Mouse (Mus musculus): ENCODE measurements around the gene Wipf2. TPM values are rescaled to one million over a fixed set of nuclear protein-coding genes. Genes with fewer than 3 reads are reported as not detected.

The Wipf2 gene
- total and polyA plus RNA-seq, 3 experiments, result 2.1 to 7.7 (median 4.7) TPM

DNA sequence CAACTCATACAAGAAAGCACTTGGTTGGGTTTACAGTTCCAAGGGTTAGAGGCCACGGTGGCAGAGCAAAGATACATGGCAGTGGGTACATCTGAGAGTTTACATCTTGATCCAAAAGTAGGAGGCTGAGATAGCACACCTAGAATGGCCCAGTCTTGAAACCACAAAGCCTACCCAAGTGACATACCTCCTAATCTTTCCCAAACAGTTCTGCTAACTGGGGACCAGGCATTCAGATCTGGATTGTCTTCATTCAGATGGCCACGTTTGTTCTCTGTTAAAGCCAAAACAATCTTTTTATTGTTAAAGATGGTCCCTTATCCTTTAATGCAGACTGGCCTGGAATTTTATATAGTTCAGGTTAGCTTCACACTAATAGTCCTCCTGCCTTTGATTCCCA lies 35.6 kb upstream of the Wipf2 start:
- Histone ChIP-seq H3K9me3 (replicated peaks; ENCODE audit: low read length) (no peaks in the 10 kb centered on the region), H3K9ac (ENCODE audit: insufficient read depth, low read depth) (no peak overlapping the region), H3K4me3 (replicated peaks in 1 of 3; ENCODE audit: low read depth in 2 of 3, low read length in 2 of 3, poor library complexity in 1 of 3) (no peak overlapping the region), H3K79me2 (replicated peaks; ENCODE audit: control insufficient read depth, extremely low read depth, insufficient read depth, poor library complexity, severe bottlenecking) (peaks cover 31% of the 10 kb centered on the region), H3K27me3 (replicated peaks) (no peaks in the 10 kb centered on the region), H3K4me2 (ENCODE audit: insufficient read depth, low read depth, poor library complexity, severe bottlenecking) (no peak overlapping the region), H3K27ac (ENCODE audit: insufficient read depth, low read depth) (no peak overlapping the region), H3K36me3 (replicated peaks in 1 of 2; ENCODE audit: control insufficient read depth in 1 of 2, insufficient read depth in 1 of 2, low read length in 1 of 2) (peaks cover 77 to 93% of the 10 kb centered on the region in 2 experiments), H3K4me1 (ENCODE audit: control insufficient read depth in 1 of 2, insufficient read depth in 2 of 2) (no peaks in the 10 kb centered on the region; a peak in 1 of 4 replicates)
- no peak for TF ChIP-seq GABPA (IDR thresholded peaks at IDR 0.05; ENCODE audit: insufficient replicate concordance, low read depth, low read length)
- TF ChIP-seq CHD1 (IDR thresholded peaks at IDR 0.05; ENCODE audit: low read depth, low read length), result no peak
- TF ChIP-seq JUN (IDR thresholded peaks at IDR 0.05; ENCODE audit: insufficient read depth, low read depth, low read length), result no peak
- DNase-seq (ENCODE audit: extremely low read depth), result no peak
- in situ Hi-C loops (cut with MboI; ENCODE audit: low pct_ligation_motif_present, low pct_unique_long_range_greater_than_20kb, low sequenced_read_pairs) (loop anchor here (5.0 kb wide), 1 partner anchor 36 kb away; no protein-coding TSS in a partner anchor), dilution Hi-C loops (cut with MboI; ENCODE audit: extremely low pct_ligation_motif_present, extremely low pct_unique_long_range_greater_than_20kb, low sequenced_read_pairs) (no loop called here)

DNA sequence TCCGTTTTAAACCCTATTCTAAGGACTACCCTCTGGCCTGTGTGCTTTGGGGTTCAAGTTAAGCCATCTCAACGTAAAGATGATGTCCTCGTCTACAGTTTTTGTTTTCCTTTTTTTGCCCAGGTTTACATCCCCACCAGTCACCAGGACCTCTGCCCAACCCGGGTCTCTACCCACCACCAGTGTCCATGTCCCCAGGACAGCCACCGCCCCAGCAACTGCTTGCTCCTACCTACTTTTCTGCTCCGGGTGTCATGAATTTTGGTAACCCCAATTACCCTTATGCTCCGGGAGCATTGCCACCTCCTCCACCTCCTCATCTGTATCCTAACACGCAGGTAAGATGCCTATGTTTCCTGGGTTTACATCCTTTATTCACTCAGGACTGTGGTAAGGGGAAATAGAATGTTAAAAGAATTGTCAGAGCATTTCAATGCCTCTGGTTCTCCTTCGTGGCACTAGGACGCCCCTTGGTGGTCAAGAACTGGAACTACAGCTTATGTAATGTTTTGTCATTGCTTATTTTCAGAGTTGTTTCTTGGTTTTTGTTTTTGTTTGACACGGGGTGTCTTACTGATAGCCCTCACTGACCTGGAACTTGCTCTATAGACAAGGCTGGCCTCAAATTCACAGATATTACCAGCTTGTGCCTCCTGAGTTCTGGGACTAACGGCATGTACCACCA lies 34.2 kb upstream of the Wipf2 start:
- H3K4me1 ChIP-seq (ENCODE audit: control insufficient read depth in 1 of 2, insufficient read depth in 2 of 2), result no peaks in the 10 kb centered on the region
- no peaks in the 10 kb centered on the region for H3K9me3 ChIP-seq (replicated peaks; ENCODE audit: low read length)
- no peak overlapping the region for H3K4me2 ChIP-seq (ENCODE audit: insufficient read depth, low read depth, poor library complexity, severe bottlenecking)
- no peak overlapping the region for H3K4me3 ChIP-seq (replicated peaks in 1 of 3; ENCODE audit: low read depth in 2 of 3, low read length in 2 of 3, poor library complexity in 1 of 3)
- H3K27ac ChIP-seq (ENCODE audit: insufficient read depth, low read depth), result no peak overlapping the region
- H3K27me3 ChIP-seq (replicated peaks), result no peaks in the 10 kb centered on the region
- peak; percentile 59 for DNase-seq (ENCODE audit: extremely low read depth)
- no peak overlapping the region for H3K9ac ChIP-seq (ENCODE audit: insufficient read depth, low read depth)
- dilution Hi-C loops (cut with MboI; ENCODE audit: extremely low pct_ligation_motif_present, extremely low pct_unique_long_range_greater_than_20kb, low sequenced_read_pairs), result no loop called here
- peaks cover 19% of the 10 kb centered on the region for H3K79me2 ChIP-seq (replicated peaks; ENCODE audit: control insufficient read depth, extremely low read depth, insufficient read depth, poor library complexity, severe bottlenecking)
- TF ChIP-seq SMC3 (IDR thresholded peaks at IDR 0.05; ENCODE audit: low read depth, low read length) (peak; percentile 82), ZC3H11A (IDR thresholded peaks at IDR 0.05; ENCODE audit: low read depth, low read length) (0 out of 2 replicates have a peak, but pooled peaks have one; percentile 22), MXI1 (IDR thresholded peaks at IDR 0.05; ENCODE audit: low read depth, low read length) (0 out of 2 replicates have a peak, but pooled peaks have one; percentile 25), CHD1 (IDR thresholded peaks at IDR 0.05; ENCODE audit: low read depth, low read length) (no peak), PAX5 (IDR thresholded peaks at IDR 0.05; ENCODE audit: low read length) (no peak), USF1 (IDR thresholded peaks at IDR 0.05; ENCODE audit: low read depth, low read length) (no peak), JUN (IDR thresholded peaks at IDR 0.05; ENCODE audit: insufficient read depth, low read depth, low read length) (no peak), NRF1 (IDR thresholded peaks at IDR 0.05; ENCODE audit: low read depth, low read length) (no peak), RAD21 (IDR thresholded peaks at IDR 0.05; ENCODE audit: low read depth, low read length) (peak; percentile 85), MAX (IDR thresholded peaks at IDR 0.05; ENCODE audit: low read length) (no peak), MEF2A (IDR thresholded peaks at IDR 0.05; ENCODE audit: borderline replicate concordance, low read depth, low read length) (no peak), CTCF (conservative IDR thresholded peaks at IDR 0.05 in 1 of 2, IDR thresholded peaks at IDR 0.05 in 1 of 2; ENCODE audit: low read depth in 2 of 2, low read length in 2 of 2) (peak; percentile 92 to 95), BHLHE40 (IDR thresholded peaks at IDR 0.05; ENCODE audit: low read depth, low read length) (no peak), ZNF384 (IDR thresholded peaks at IDR 0.05; ENCODE audit: low read depth, low read length) (no peak), SIN3A (IDR thresholded peaks at IDR 0.05; ENCODE audit: low read length) (peak; percentile 51; the same call in 1 of the 2 replicates)
- peaks cover 81 to 93% of the 10 kb centered on the region in 2 experiments for H3K36me3 ChIP-seq (replicated peaks in 1 of 2; ENCODE audit: control insufficient read depth in 1 of 2, insufficient read depth in 1 of 2, low read length in 1 of 2)
- in situ Hi-C loops (cut with MboI; ENCODE audit: low pct_ligation_motif_present, low pct_unique_long_range_greater_than_20kb, low sequenced_read_pairs), result loop anchor here (5.0 kb wide), 1 partner anchor 37 kb away; no protein-coding TSS in a partner anchor
